Mouse (Mus musculus) WW6 (cell line): Measurements from ENCODE around the gene Gm6880.
"Not testable (repeated sequence)": the region's sequence is repeated elsewhere in the genome, so short reads cannot be mapped to it uniquely, and the experiment has no call there.

ENCODE experiments used
- DNase-seq: peaks from one replicate; pipeline ENCODE4 v3.0.0-alpha.2; 2013; ENCODE audit warnings: low read depth, low spot score

Gm6880 gene

DNA sequence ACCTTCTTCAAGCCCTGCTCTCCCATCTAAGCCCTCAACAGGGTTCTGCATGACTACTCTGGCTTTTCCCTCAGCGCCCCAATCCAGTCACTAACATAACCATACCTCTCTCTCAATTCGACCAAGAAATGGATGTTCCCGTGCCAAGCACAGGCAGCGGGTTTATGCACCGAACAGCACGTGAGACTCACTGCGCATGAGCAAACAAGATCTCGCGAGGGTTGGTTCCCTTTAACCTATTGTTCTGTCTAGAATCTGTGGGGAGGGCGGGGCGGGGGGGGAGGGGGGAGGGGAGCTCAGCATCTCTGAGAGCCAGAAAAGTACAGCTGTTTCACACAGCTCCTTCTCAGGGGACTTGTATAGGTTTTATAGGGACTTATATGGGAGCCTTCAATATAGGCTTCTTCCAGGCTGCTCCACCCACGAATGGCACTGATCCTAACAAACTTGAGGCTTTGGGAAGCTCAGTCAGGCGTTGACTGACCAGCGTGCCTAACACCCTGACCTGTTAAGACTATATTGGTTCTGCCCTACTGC lies at the start of gene Gm6880:
Gm6880 (minus strand) TSS at position 51 of the 537 bp plus-strand sequence.
- DNase-seq: not testable (repeated sequence)

DNA sequence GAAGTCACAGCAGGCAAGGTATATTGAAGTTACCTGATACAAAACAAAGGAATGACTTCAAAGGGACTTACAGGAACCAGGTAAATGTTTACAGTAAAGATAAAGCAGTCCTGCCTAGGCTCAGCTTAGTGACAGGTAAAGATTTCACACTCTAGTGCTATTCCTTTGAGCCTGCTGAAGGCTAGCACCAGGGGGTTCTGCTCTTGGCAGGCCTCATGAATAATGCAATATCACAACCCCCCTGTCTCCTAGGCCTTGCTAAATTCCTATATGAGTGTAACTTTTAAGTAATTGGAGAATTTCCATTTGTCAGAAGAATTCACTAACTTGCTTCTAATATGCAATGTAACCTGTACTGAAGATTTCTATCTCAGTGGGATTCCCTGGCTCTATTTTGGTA lies 36.3 kb upstream of the Gm6880 start:
- DNase-seq: not testable (repeated sequence)

DNA sequence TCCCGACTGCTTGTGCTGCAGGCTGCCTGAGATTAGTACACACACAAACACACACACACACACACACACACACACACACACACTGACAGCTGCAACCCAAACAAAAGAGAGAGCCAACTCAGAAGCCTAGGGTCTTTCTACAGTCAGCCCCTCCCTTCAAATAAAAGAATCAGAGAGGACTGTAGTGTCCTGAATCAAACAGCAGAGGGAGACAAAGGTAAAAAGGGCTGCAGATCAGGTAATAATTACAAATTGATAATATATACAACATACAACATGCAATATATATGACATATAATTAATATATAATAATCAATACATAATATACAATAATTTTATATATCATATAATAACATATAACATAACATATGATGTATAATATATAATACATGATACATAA lies 15.9 kb upstream of the Gm6880 start:
- DNase-seq: no peak

DNA sequence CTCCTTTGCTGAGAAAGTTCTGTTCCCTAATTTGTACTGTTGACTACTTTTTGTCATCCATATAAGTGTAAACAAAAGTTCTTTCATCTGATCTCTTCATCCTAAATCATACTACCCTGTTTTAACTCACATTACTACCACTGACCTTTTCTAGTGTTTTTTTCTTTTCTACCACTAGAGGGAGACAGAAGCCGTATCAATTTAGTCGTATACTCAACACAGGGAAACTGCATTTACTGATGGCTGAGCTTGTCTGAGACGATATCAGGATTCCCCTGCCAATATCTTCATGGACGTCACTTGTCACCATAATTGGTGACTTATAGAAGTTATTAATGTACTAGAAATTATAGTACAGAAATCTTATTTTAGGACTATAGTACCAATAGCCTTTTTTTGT lies 28.4 kb downstream of the Gm6880 start:
- DNase-seq: no peak

DNA sequence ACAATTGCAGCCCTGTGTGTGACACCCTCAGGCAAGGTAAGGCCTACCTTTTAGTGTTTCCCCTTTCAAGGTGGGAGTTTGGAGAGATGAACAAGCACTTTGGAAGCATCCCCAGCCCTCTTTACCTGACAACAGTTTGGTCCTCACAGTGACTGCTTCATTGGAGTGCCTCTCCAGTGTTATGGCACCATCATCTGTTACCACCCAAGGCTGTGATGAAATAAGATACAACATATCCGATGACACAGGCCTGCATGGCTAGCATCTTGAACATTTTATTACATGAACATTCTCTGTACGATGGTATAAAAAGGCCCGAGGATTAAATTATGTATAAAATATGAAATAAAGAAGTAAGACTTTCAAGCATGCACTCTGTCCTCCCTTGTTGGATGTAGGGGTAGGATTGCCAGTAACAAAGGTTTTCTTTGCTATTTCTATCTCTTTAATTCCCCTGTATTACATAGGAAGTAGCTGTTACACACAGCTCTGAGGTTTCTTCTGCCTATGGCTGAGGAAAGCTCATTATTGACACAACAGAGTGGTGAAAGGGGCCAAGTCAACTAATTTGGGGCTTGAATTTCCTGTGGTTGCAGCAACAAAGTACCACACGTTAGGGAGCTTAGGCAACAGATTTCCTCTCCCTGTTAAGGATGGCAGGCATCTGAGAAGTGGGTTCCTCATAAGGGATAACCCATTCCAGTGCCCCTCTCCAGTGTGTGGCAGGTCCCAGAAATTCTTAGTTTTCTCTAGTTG lies 29.9 kb downstream of the Gm6880 start:
- no peak for DNase-seq
